Mouse (Mus musculus) embryonic fibroblast, embryonic 13.5 days (primary cell): Measurements from ENCODE around the gene Cradd.

ENCODE experiments used
- CTCF ChIP-seq: IDR thresholded peaks from 2 replicates; pipeline ENCODE4 v1.5.1; 2011; ENCODE audit warnings: mild to moderate bottlenecking, control low read depth, low read length, moderate library complexity, borderline replicate concordance; ENCODE audit not compliant: insufficient read depth
- POLR2A ChIP-seq: IDR thresholded peaks from 2 replicates; pipeline ENCODE4 v1.6.1; 2011; ENCODE audit warnings: low read depth, mild to moderate bottlenecking, control low read depth, low read length, moderate library complexity

GRCm38 (mm10) chr10:95236226-95236625, 87.7 kb downstream of the Cradd start:
- TF ChIP-seq CTCF (no peak), POLR2A (no peak)
